Mouse (Mus musculus) left cerebral cortex, postnatal 36 days (tissue): ENCODE data around the gene Arl5b. TPM values are rescaled to one million over a fixed set of nuclear protein-coding genes. Genes with fewer than 3 reads are reported as not detected.

ENCODE experiments used
- DNase-seq, 2 experiments: peaks; one replicate each; pipeline ENCODE4 v3.0.0; 2021 to 2022; ENCODE audit warnings: low spot score in 2 of 2, mixed read lengths in 1 of 2
- intact Hi-C: fragments of 180-260 bp; cut with DNase I; formaldehyde crosslinking; loops from one replicate; pipeline ENCODE4 v1.15.1; 2025
- total RNA-seq, 2 experiments: library from RNA; stranded (reverse); gene quantifications; 2 replicates each; pipeline ENCODE4 v1.2.3; 2021

Arl5b gene
- total RNA-seq: 10 to 100 TPM; 23.2 to 24.3 TPM

DNA sequence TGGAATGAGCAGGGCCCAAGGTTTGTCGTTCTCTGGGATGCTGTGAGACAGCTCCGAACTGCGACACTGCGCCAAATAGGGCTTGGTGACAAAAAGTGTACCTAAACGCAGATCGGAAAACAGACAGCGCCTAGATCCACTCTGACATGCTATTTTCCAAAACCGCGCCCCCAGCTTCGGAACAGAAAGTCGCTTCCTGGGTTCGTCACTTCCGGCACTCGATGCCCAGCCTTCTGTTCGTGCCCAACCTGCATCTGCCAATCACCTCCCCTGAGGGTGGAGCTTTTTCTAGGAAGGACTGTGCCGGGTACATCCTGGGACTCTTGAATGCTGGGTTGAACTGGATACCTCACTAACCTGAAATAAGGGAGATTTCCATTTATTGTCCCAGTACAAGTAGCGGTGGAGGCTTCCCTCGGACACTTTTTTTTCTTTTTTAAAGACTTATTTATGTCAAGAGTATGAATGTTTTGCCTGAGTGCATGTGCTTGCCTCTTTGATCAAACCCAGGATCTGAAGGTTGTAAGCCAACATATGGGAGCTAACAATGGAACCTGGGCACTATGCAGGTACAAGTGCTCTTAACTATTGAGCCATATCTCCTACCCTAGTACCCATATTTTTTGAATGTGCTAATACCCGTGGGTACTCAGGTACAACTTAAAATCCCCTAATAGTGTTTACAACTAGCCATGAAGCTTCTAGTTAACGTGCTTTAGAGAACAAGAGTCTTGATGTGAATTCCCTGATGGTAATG lies at the start of gene Arl5b:
TSS of gene Arl5b (plus strand) at position 279 of the 757 bp plus-strand sequence.
- intact Hi-C loops: no loop called here
- DNase-seq: peak; percentile 91 to 94

DNA sequence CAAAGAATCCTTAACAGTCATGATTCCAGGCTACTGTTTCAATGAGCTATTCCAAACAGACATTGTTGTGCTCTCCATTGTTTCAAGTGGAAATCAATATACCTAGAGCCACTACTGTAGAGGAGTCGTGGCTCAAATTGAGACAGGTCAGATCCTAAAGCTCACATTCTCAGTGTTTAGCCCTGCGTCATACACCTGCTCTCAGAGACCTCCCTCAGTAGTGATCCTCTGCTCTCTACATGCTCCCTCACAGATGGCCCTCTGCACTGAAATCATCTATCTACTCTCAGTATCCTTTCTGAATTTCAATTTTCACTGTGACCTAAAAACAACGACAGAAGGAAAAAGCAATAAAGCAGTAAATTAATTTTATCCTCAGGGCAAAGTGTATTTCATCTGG lies 41.7 kb upstream of the Arl5b start:
- DNase-seq: no peak
- intact Hi-C loops: no loop called here

DNA sequence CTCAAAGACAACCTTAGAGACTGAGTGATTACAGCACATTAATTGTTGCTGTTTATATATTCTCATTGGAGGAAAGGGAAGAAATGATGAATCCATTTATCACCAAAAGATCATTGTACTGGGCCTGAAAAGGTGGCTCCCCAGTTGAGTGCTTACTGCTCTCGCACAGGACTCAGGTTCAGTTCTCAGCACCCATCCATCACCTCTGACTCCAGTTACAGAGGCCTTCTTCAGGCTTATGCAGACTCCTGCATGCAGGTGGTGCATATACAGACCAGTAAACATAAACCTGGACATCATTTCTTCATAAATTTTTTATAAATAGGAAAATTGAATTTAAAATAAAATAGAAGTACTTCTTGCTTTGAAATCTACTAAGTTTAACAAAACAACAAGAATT lies 41.1 kb upstream of the Arl5b start:
- no peak for DNase-seq
- intact Hi-C loops: no loop called here

DNA sequence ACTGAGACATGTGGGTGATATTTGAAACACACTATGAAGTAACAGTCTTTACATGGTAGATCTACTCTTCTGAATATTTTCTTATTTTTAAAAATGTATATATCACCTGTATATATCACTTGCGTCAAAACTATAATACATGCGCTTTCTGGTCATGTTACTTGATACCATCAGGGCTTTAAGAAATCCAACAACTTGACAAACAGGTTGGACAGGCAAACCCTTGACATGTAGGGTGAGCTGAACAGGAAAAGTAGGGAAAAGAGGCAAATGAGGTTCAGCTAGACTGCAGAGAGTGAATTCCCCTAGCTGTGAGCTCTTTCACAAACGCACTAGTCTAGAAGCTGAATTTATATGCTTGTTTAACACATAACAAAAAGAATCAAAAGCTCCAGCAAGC lies 22.4 kb upstream of the Arl5b start:
- intact Hi-C loops: no loop called here
- DNase-seq: no peak

DNA sequence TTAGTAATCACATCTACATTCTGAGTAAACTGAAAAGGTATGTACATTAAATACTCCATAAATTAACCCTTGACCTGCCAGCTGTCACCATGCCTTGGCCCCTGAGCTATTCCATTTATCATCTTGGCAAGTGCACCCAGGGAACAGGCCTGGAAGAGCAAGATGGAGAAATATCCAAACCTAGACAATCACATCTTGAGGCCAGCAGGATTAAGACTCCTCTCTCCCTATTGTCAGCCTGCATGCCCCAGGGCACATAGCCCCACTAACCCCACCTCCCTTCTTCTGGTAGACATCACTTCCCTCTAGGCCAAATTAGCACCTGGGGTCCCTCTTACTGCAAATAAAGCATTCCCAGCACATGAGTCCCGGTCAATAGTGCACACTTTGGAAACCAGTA lies 21.4 kb upstream of the Arl5b start:
- intact Hi-C loops: no loop called here
- no peak for DNase-seq

DNA sequence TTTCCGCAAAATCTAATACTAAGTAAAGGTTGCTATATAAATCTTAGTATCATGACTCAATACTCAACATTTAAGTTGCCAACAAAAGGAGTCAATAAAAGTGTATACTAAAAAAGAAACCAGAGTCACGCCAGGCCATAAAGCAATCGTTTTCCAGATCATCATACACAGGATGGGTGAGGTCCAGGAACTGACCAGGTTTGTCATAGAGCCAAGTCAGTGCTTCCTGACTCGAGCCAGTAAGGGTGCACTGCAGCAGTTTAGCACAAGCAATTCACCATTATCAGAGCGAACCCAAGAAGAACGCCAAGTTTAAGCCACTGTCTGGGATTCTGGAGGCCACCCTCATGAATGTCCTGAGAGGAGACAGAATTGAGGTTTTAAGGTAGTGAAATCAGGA lies 10.5 kb upstream of the Arl5b start:
- intact Hi-C loops: no loop called here
- DNase-seq: no peak

DNA sequence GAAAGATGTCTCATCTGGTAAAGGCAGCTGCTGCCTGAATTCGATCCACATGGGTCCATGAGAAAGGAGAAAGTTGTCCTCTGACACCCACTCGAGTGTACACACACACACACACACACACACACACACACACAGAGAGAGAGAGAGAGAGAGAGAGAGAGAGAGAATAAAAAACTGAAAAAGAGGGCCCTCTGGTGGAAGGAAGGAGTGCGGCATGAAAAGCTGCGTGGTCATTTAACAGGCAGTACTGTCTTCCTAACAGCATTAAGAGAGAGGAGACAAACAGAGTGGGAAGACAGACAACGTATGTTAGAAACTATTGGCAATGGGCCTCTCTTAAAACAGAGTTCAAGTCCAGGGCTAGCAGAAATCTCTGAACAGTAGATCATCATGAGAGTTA lies 8.9 kb upstream of the Arl5b start:
- intact Hi-C loops: no loop called here
- no peak for DNase-seq

DNA sequence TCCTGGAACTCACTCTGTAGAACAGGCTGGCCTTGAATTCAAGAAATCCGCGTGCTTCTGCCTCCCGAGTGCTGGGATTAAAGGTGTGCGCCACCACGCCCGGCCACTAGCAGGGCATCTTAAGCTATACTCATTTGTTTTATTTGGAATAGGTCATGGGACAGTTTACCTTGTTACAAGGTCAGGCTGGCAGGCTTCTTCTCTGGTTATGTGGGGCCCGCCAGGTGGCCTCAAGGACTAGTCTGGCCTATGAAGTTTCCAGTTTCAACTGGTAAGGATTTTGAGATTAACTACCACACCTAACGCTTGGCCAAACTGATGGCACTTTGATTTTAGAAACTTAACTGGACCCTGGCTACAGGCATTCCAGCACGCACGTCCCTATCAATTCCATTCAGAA lies 5.3 kb downstream of the Arl5b start:
- intact Hi-C loops: no loop called here

DNA sequence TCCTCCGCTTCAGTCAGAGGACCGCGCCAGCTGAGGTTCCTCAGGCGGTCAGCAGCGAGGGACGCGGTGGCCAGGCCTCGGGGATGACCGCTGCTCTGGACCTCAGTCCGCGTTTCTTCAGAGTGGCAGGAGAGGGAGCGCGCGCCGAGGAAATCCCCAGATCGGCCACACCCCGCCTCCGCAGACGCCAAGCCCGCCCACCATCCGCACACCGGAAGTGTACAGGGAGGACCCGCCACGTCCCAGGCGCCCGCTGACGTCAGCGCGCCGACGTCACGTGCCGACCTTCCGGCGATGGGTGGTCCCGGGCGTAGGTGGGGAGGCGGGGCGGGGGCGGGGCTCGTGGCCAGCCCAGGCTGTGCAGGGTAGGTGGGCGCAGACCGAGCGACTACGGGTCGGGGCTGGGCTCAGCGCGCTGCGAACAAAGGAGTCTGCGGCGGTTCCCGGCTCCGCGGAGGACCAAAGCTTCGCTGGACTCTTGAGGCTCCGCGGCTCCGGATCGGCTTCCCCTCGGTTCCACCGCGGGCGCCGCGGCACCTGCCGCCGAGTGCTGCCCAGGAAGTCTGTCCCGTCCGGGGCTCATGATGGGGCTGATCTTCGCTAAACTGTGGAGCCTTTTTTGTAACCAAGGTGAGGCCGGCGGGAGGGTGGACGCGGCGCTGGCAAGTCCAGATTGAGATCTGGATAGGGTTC lies 5.9 kb downstream of the Arl5b start, which contains the start of gene Nsun6:
TSS of gene Nsun6 (minus strand) at position 125 of the 693 bp plus-strand sequence.
- intact Hi-C loops: no loop called here
- peak; percentile 96 to 97 for DNase-seq

More for the DNA sequence above, 5.3 kb downstream of the Arl5b start:
- DNase-seq: no peak

DNA sequence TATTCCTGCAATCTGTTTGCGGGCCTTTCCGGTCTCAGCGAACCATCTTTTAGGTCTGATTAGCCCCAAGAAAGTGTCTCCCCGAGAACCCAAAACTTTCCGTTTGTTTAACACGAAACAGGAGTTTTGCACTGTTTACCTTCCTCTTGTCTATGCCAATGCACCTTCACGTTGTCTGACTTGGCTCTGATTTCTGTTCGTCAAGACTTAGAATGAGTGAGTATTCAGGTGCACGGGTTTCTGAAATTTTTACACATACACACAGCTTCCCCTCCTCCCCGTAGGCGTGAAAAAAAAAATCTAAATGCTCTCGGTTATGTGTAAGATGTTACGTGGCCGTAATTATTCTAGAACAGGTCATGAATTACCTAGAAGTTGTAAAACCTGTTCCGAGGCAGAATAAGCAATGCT lies 6.6 kb downstream of the Arl5b start:
- intact Hi-C loops: no loop called here
- DNase-seq: no peak

DNA sequence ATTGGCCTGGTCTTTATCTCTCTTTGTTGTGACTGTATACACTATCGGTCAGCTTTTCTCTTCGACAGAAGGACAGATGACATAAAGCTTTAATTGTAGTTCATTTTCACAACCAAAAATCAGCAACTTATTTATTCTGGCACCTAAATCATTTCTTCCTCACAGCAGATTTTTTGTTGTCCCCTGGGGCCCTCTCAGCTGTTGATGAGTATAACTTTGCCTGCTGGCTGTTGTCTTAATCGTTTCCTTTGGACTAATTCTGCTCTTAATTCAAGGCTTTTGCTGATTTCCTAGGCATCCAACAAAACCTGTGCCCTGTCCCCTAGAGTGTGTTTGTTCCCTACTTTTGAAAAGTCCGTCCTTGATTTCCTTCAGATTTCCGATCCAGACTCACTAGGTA lies 9.0 kb downstream of the Arl5b start:
- DNase-seq: no peak
- intact Hi-C loops: no loop called here

DNA sequence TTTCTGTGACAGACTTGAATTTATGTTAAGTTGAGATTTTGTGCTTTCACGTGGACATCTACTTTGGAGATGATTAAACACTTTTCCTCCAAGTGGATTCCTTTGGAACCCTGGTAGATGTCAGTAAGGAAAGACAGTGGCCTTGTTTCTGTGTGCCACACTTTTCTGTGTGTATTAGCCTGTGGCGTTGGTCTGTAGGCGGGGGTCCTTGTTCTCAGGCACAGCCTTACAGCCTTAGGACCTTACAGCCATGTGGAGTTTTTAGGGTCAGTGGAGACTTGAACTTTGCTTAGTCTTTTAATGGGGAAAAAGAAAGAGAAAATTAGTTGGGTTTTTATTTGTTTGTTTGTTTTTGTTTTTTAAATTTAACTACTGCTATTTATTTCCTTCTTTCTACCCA lies 11.7 kb downstream of the Arl5b start:
- intact Hi-C loops: no loop called here
- DNase-seq: no peak

DNA sequence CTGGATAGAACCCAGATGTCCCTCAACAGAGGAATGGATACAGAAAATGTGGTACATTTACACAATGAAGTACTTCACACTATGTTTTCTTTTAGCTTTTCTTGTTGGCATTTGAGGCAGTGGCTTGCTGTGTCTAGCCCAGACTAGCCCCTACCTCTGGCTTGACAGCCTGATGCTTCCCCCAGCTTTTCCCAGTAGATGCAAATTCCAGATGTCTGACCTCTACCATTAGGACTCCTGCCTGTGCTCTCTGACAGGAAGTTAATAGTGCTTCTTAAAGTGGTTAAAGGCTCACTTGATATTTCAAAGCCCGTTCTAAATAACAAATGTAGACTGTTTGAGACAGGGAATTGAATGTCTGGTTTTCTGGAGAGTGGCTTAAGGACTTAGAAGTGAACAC lies 14.6 kb downstream of the Arl5b start:
- intact Hi-C loops: no loop called here
- DNase-seq: no peak

DNA sequence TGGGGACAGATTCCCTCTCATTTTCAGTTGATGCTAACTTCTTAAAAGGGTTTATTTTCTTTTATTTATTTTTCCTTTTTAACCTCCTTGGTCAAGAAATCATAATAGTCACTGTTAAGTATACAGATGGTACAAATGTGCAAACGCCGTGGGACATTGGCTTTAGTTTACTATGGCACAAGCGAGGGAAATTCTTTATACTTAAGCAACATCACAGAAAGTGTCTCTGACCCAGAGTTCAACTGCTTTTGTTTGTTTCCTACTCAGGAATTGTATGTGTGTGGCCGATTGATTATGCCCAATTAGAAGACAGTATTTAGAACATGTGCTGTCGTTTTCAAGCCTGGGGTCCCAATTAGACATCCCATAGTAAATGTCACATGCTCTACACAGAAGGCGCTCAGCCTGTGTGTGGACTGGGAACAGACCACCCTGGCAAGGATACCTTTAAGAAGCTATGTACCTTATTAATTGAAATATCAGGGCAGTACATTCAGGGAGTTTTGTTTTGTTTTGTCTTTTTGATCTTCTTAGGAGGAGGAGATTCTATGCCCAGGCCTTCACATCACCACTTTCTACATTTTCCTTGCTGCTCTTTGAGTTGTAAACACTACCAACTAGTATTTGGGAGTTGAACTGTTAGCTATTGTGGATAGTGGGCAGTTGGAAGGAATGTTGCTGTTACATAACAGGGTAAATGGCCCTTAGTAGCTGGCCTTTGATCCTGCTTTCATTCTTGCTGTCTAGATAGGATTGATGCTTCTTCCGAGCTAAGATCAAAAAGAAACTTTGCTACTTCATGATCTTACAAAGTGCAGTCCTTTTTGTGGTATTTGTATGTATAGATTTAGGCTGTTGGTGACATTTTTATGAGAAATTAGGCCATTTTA lies 15.4 kb downstream of the Arl5b start:
- DNase-seq: no peak
- intact Hi-C loops: no loop called here

DNA sequence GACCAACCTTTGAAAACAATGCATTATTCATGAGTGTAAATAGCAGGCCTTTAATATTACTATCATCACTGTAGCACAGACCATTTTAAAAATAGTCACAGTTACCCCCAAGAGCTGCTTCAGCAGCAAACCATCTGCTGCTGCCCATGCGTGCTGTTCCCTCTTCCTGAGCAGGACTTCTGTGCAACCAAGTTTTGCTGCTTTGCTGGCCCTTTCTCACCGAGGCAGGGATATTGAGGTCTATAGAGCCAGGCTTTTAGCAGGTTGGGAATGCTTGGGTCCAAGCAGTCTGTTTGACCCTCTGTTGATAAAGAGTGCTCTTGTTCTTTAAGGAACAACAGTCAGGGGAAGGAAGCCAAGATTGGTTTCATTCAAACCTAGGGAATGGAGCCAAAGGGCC lies 16.3 kb downstream of the Arl5b start:
- no peak for DNase-seq
- intact Hi-C loops: no loop called here

DNA sequence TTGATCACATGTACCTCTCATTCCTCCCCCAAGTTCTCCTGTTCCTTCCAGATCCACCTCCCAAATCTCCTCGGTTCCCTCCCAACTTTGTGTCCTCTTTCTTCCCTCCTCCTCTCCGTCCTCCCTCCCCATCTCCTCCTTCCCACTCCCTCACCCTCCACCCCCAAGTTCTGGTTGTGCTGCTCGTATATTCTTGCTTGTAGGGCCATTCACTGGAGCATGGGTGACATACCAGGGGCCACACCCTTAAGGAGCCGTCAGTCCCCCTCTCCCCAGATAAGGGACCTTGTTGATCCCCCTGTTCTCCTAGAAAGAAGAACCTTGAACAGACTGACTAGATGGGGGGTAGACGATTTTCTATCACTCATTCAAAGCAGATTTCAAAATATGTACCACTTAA lies 17.9 kb downstream of the Arl5b start:
- intact Hi-C loops: no loop called here
- no peak for DNase-seq

DNA sequence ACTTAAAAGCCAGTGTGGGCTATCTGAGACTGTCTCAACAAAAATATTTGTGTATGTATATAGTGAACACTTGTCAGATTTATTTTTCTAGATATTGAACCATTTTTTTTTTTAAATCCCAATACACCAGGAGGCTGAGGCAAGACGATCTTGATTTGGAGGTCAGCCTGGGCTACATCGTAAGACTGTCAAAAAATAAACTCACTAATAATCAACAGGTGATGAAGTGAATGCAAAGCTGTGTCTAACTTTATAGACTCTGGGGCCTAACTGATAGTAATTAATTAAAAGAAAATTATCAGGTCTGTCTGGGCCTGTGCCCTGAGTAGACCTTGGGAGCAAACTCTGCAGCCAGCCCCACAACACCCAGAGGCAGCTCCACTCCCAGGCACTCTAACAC lies 34.5 kb downstream of the Arl5b start:
- no peak for DNase-seq
- intact Hi-C loops: no loop called here

DNA sequence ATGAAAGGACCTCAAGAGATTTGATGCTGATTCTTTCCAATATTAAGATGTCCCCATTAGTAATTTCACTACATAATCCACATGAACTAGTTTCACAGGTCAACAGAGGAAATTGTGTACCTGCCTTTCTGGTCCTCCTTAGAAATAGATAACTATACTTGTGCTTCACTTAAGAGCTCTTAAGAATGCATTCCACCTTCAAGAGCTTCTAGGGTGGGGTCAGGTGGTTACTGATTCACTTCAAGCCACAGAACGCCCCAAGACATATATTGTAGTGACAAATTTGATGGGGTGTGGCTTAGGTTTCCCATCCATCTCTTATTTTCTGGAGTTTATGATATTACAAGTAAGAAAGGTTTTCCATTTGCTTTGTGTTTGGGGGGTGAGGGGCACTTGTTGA lies 38.1 kb downstream of the Arl5b start:
- intact Hi-C loops: no loop called here
- DNase-seq: no peak

DNA sequence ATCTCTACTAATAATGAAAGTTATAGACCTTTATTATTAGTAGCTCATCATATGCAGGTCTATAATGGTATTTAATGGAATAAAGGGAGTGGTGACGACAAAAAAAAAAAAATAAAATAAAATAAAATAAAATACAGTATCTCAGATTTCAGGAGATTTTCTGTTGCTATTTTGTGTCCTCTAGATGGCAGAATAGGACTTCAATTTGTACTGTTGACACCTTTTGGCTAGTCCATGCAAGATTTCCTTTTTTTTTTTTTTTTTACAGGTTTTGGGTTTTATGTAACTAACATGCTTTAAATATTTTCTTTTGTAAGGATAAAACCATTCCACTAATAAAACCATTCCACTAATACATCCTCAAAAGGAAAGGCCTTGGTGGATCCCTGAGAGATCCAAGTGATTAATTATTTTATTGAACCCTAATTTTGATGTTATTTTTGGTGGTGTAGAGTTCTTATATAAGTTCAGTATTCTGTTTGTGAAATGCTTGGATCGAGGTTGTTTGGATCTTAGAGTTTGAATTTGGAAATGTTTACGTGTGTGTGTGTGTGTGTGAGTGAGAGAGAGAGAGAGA lies 47.4 kb downstream of the Arl5b start:
- intact Hi-C loops: loop anchor here (10.0 kb wide), 2 partner anchors 1218 to 1258 kb away; partner anchors contain the start of gene Plxdc2

DNA sequence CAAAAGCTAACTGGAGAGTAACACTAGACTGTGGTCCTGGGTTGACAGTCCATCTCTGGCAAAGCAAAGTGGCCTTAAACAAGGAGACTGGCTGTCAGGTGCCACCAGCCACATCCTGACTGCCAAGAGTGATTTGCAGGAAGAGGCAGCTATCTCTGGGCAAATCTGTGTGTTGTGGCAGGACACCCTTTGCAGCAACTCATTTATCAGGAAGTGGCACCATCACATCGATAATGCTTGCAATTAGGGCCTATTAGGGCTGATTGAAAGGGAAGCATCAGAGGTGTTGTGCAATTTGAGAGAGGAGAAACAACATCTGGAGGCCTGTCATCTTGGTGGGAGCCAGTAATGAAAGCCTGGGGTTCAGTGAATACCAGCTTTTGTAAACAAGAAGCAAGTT lies 55.2 kb downstream of the Arl5b start:
- intact Hi-C loops: no loop called here
- no peak for DNase-seq

More for the DNA sequence above, 47.4 kb downstream of the Arl5b start:
- no peak for DNase-seq
